Mouse (Mus musculus) liver, postnatal 0 days (tissue): ENCODE measurements around the gene Taf10.

Source experiments
- CTCF ChIP-seq: sonication (generic); IDR thresholded peaks from 2 replicates; pipeline ENCODE4 v1.5.1; 2016; ENCODE audit warnings: antibody characterized with exemption, low read depth
- EP300 ChIP-seq: IDR thresholded peaks from 2 replicates; pipeline ENCODE4 v1.6.1; 2016; ENCODE audit warnings: antibody characterized with exemption, low read depth, mild to moderate bottlenecking

- TF ChIP-seq CTCF (no peak), EP300 (peak; percentile 68)
Observed at GRCm38 (mm10) chr7:105708733-105709132, 35.4 kb downstream of the Taf10 start.
